Mouse (Mus musculus): ENCODE results near the gene Bcas3. TPM values are rescaled to one million over a fixed set of nuclear protein-coding genes. Genes with fewer than 3 reads are reported as not detected.

Bcas3 gene
- polyA plus RNA-seq, 1 experiment from 2014 or later, result 29.7 TPM

DNA sequence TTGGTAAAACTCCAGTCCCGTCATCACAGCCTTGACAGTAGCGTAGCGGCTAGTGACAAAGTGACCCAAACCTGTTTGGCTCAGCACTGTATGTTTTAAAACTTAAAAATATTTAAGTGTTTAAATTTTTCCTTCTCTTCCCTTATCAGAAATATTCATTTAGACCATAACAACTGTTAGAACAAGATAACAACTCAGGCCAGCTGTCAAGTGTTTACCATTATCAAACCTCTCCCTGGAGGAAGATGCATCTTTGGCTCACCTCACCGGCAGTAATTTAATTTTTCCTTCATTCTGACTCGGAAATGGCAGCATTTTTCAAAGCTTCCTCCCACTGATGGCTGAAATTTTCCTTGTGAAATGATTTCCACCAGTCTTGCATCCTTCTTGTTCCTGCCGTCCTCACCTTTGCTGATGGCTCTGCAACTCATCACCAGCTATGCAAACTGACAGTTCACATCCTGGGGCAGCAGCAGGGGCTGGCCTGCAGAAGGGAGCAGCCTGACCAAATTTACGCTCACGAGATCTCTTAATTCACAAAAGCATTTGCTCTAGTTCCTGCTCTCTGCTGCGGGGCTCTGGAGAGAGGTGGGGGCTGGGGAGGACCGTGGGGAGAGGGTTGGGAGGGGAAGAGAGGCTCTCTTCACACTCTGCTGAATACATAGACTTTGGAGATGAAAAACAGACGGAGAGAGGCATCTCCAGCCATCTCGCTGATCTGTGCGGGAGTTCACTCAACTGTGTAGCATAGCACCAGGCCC, 275.5 kb downstream of the Bcas3 start:
- Histone ChIP-seq H3K27ac (ENCODE audit: low read depth, low read length) (no peak overlapping the region), H3K4me1 (ENCODE audit: control insufficient read depth, insufficient read depth, low read depth, low read length) (peaks cover 6% of the 10 kb centered on the region; the same call in 1 of the 2 replicates), H3K36me3 (ENCODE audit: control insufficient read depth, insufficient read depth, low read length) (no peaks in the 10 kb centered on the region), H3K4me3 (ENCODE audit: low read length) (no peak overlapping the region), H3K9me3 (ENCODE audit: control insufficient read depth, low read length) (no peaks in the 10 kb centered on the region), H3K27me3 (replicated peaks; ENCODE audit: control insufficient read depth, insufficient read depth, low read length) (peaks cover 2% of the 10 kb centered on the region; the same call in 1 of the 2 replicates), H3K9ac (ENCODE audit: low read depth, low read length) (peak overlapping the region; percentile 30; the same call in 1 of the 2 replicates), H3K4me2 (ENCODE audit: low read length) (no peak overlapping the region)
- ATAC-seq, result peak; percentile 63; the same call in 1 of the 2 replicates
- WGBS, result 39% methylated on average over 13 of the region's 13 CpGs

DNA sequence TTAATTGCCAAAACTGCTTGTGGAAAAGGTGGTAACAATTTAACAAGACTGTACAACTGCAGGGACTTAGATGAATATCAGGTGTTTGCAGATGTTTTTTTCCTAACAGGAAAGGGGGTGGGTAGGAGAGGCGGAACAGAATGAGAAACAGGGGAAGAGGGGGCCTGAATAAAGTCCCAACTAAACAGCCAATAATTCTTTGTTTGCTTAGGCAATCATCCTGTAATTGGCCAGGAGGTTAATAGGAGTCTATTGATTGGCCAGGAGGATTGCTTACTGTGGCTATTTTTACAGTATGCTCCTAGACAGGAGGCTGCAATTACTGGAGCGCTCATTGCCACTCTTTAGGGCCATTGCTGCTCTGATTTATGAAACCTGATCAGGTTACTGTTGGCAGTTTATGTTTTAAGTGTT, 279.6 kb downstream of the Bcas3 start:
- no peak overlapping the region for H3K4me2 ChIP-seq (ENCODE audit: low read length)
- H3K27ac ChIP-seq (ENCODE audit: low read depth, low read length), result no peak overlapping the region
- WGBS, result 69% methylated on average over 2 of the region's 2 CpGs
- no peak for ATAC-seq
- H3K9me3 ChIP-seq (ENCODE audit: control insufficient read depth, low read length), result no peaks in the 10 kb centered on the region
- H3K4me3 ChIP-seq (ENCODE audit: low read length), result no peak overlapping the region
- H3K9ac ChIP-seq (ENCODE audit: low read depth, low read length), result no peak overlapping the region
- peaks cover 4% of the 10 kb centered on the region; the same call in 1 of the 2 replicates for H3K27me3 ChIP-seq (replicated peaks; ENCODE audit: control insufficient read depth, insufficient read depth, low read length)
- no peaks in the 10 kb centered on the region for H3K36me3 ChIP-seq (ENCODE audit: control insufficient read depth, insufficient read depth, low read length)
- peaks cover 6% of the 10 kb centered on the region; the same call in 1 of the 2 replicates for H3K4me1 ChIP-seq (ENCODE audit: control insufficient read depth, insufficient read depth, low read depth, low read length)

DNA sequence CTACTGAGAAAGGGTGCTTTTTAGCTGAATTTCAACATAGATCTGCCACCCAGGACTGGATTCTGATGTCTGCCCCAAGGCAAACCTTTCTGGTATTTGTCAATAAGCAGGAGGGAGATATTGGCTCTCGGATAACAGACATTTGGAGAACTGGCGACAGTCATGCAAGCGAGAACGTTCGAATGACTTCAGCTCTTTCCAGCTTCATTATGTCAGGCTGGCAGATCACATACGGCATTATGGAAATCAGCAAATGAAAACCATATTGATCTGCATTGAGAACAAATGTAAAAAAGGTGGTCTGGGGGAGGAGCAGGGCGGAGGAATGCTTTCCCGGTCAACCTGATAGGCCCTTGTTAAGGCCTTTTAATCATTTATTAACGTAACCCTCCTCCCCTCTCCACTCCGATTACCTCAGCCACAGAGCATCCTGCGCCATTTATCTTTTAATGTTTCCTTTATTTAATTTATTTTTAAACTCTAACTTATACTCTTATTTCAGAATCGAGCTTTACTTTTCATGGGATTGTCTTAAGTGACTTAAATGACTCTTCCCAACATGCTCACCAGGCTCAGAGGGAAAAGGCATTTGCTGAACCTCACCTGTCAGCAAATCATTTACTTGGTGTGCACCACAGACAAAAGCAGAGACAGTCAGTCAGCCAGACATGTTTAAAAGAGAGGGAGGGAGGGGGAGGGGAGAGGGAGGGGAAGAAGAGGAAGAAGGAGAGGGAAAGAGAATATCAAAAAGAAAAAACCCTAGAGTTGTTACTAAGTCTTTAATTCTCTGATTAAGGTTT, 285.9 kb downstream of the Bcas3 start:
- peaks cover 6% of the 10 kb centered on the region for H3K4me1 ChIP-seq (ENCODE audit: control insufficient read depth, insufficient read depth, low read depth, low read length)
- WGBS, result 51% methylated on average over 12 of the region's 12 CpGs
- ATAC-seq, result no peak
- no peaks in the 10 kb centered on the region for H3K27me3 ChIP-seq (replicated peaks; ENCODE audit: control insufficient read depth, insufficient read depth, low read length)
- H3K9me3 ChIP-seq (ENCODE audit: control insufficient read depth, low read length), result no peaks in the 10 kb centered on the region
- no peak overlapping the region for H3K4me2 ChIP-seq (ENCODE audit: low read length)
- no peaks in the 10 kb centered on the region for H3K36me3 ChIP-seq (ENCODE audit: control insufficient read depth, insufficient read depth, low read length)
- no peak overlapping the region for H3K9ac ChIP-seq (ENCODE audit: low read depth, low read length)
- no peak overlapping the region for H3K4me3 ChIP-seq (ENCODE audit: low read length)
- no peak overlapping the region for H3K27ac ChIP-seq (ENCODE audit: low read depth, low read length)

DNA sequence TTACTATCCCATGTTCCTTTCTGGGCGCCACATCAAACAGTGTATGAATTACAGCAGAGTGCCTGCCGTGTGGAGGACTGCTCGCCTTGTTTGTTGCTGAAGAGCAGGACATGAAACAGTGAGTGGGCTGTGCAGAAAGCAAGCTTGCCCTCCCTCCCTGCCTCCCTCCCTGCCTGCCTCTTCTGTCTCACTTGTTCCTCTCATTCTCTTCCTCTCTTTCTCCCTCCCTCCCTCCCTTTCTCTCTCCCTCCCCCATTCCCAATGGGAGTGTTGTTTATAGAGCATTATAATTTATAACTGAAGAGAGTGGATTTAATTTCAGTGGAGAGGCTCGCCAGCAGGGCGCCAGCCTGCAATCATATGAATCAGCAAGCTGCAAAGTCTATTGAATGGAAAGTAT, 287.7 kb downstream of the Bcas3 start:
- ATAC-seq, result peak; percentile 61
- peak overlapping the region; percentile 44 for H3K4me2 ChIP-seq (ENCODE audit: low read length)
- H3K27me3 ChIP-seq (replicated peaks; ENCODE audit: control insufficient read depth, insufficient read depth, low read length), result no peaks in the 10 kb centered on the region
- peaks cover 9% of the 10 kb centered on the region for H3K4me1 ChIP-seq (ENCODE audit: control insufficient read depth, insufficient read depth, low read depth, low read length)
- no peaks in the 10 kb centered on the region for H3K36me3 ChIP-seq (ENCODE audit: control insufficient read depth, insufficient read depth, low read length)
- no peaks in the 10 kb centered on the region for H3K9me3 ChIP-seq (ENCODE audit: control insufficient read depth, low read length)
- WGBS, result 16% methylated on average over 5 of the region's 5 CpGs
- no peak overlapping the region for H3K9ac ChIP-seq (ENCODE audit: low read depth, low read length)
- H3K27ac ChIP-seq (ENCODE audit: low read depth, low read length), result no peak overlapping the region
- no peak overlapping the region; the same call in 1 of the 2 replicates for H3K4me3 ChIP-seq (ENCODE audit: low read length)

DNA sequence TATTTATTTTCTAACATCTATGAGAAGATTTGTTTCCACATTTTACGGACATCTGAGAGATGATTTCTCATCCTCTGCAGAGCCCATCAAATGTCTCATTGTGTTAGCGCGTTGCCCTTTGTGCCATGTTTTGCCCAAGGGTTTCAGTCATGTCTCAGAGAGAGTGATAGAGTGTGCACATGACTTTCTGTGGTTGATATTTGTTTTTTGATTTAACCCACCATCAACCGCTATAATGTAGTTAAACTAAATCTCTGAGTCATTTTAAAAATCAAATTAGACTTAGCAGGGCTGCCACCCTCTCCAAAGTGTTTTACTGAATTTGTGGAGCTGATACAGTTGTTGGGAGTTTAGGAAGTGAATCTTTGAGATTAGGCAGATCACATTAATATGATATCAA, 288.5 kb downstream of the Bcas3 start:
- WGBS, result 49% methylated on average over 4 of the region's 4 CpGs
- H3K9ac ChIP-seq (ENCODE audit: low read depth, low read length), result no peak overlapping the region
- peaks cover 9% of the 10 kb centered on the region for H3K4me1 ChIP-seq (ENCODE audit: control insufficient read depth, insufficient read depth, low read depth, low read length)
- H3K27me3 ChIP-seq (replicated peaks; ENCODE audit: control insufficient read depth, insufficient read depth, low read length), result no peaks in the 10 kb centered on the region
- H3K36me3 ChIP-seq (ENCODE audit: control insufficient read depth, insufficient read depth, low read length), result no peaks in the 10 kb centered on the region
- no peak overlapping the region for H3K4me3 ChIP-seq (ENCODE audit: low read length)
- H3K27ac ChIP-seq (ENCODE audit: low read depth, low read length), result no peak overlapping the region
- no peaks in the 10 kb centered on the region for H3K9me3 ChIP-seq (ENCODE audit: control insufficient read depth, low read length)
- H3K4me2 ChIP-seq (ENCODE audit: low read length), result no peak overlapping the region
- no peak for ATAC-seq

DNA sequence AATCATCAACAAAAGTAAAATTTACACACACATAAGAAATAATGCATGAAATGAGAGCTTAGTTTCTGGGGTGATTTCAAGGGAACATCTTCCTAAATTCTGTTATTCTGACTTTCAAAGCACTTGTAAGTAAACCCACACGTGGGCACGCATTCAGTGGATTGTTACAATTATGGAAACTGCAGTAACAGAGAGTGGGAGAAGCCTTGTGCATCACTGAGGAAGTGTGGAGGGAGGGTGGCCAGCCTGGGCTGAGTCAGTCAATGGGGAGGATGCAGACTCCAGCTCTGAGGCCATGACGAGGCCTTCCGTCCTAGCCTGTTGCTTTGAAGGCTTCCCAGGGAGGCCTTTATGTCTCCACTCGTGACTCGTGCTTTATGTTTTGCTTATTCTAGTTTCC, 289.6 kb downstream of the Bcas3 start:
- Histone ChIP-seq H3K27ac (ENCODE audit: low read depth, low read length) (no peak overlapping the region), H3K4me2 (ENCODE audit: low read length) (no peak overlapping the region), H3K36me3 (ENCODE audit: control insufficient read depth, insufficient read depth, low read length) (no peaks in the 10 kb centered on the region), H3K4me1 (ENCODE audit: control insufficient read depth, insufficient read depth, low read depth, low read length) (peaks cover 9% of the 10 kb centered on the region), H3K9ac (ENCODE audit: low read depth, low read length) (no peak overlapping the region), H3K4me3 (ENCODE audit: low read length) (no peak overlapping the region), H3K27me3 (replicated peaks; ENCODE audit: control insufficient read depth, insufficient read depth, low read length) (no peaks in the 10 kb centered on the region), H3K9me3 (ENCODE audit: control insufficient read depth, low read length) (no peaks in the 10 kb centered on the region)
- ATAC-seq, result no peak
- WGBS, result 70% methylated on average over 6 of the region's 6 CpGs

DNA sequence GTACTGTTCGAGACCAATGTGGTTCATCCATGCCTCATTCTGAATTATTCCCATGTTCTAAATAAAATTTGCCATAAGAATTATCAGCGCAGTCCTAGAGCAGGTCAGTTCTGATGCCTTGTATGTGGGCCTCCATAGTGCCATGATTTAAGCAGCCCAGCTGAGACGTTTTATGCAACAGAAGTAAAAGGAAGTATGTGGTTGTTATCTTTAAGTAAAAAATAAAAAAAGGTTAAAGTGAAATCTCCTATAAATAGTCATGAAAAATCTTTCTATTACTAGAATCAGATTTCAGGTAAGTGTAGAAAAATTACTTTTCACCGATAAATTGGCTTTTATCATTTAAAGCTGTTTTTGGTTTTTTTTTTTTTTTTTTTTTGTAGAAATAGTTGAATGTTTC, 290.1 kb downstream of the Bcas3 start:
- 90% methylated on average over 4 of the region's 4 CpGs for WGBS

DNA sequence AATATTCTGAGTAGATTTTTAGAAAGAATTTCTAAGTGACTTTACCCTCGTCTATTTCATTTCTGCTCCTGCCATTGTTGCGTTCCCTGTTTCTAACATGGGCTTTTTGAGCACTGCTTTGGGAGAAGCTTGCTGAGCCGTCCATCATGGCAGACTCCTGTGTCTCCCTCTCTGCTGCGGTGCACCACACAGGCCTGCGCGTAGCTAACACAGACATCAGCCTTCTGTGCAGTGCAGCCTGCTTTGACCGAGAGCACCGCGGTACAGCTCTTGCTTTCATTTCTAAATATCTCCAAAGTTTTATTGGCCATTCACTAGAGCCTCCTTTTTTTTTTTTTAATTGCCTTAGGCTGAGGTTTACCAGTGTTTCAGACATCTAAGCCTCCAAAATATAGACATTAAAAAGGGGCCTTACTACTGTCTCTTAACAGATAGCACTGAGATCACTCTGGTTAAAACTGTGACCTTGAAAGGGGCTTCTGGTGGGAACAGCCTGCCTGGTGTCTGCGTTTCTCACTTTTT, 290.6 kb downstream of the Bcas3 start:
- WGBS, result 47% methylated on average over 10 of the region's 10 CpGs
- Histone ChIP-seq H3K4me1 (ENCODE audit: control insufficient read depth, insufficient read depth, low read depth, low read length) (peaks cover 9% of the 10 kb centered on the region), H3K4me3 (ENCODE audit: low read length) (no peak overlapping the region), H3K4me2 (ENCODE audit: low read length) (no peak overlapping the region), H3K36me3 (ENCODE audit: control insufficient read depth, insufficient read depth, low read length) (no peaks in the 10 kb centered on the region), H3K27me3 (replicated peaks; ENCODE audit: control insufficient read depth, insufficient read depth, low read length) (no peaks in the 10 kb centered on the region), H3K9ac (ENCODE audit: low read depth, low read length) (no peak overlapping the region), H3K9me3 (ENCODE audit: control insufficient read depth, low read length) (no peaks in the 10 kb centered on the region), H3K27ac (ENCODE audit: low read depth, low read length) (no peak overlapping the region)
- ATAC-seq, result 0 out of 2 replicates have a peak, but pooled peaks have one; percentile 60

More for the DNA sequence above, 290.1 kb downstream of the Bcas3 start:
- no peak overlapping the region for H3K9ac ChIP-seq (ENCODE audit: low read depth, low read length)
- no peak overlapping the region for H3K27ac ChIP-seq (ENCODE audit: low read depth, low read length)
- H3K4me1 ChIP-seq (ENCODE audit: control insufficient read depth, insufficient read depth, low read depth, low read length), result peaks cover 9% of the 10 kb centered on the region
- no peaks in the 10 kb centered on the region for H3K36me3 ChIP-seq (ENCODE audit: control insufficient read depth, insufficient read depth, low read length)
- no peaks in the 10 kb centered on the region for H3K27me3 ChIP-seq (replicated peaks; ENCODE audit: control insufficient read depth, insufficient read depth, low read length)
- no peak overlapping the region for H3K4me3 ChIP-seq (ENCODE audit: low read length)
- no peaks in the 10 kb centered on the region for H3K9me3 ChIP-seq (ENCODE audit: control insufficient read depth, low read length)
- no peak overlapping the region for H3K4me2 ChIP-seq (ENCODE audit: low read length)
- no peak for ATAC-seq
